Mouse (Mus musculus) B cell, adult 67 days (primary cell): Measurements from ENCODE around the gene Trcg1. TPM values are rescaled to one million over a fixed set of nuclear protein-coding genes. Genes with fewer than 3 reads are reported as not detected.

ENCODE experiments used
- total RNA-seq, 2 experiments: library from RNA; stranded (reverse); gene quantifications; 4 replicates each; pipeline ENCODE4 v1.2.4; 2023

Trcg1 gene
- total RNA-seq = not detected

GRCm38 (mm10) chr9:57236256-57236655, at the start of gene Trcg1:
TSS of gene Trcg1 (plus strand) at chr9:57236556.

GRCm38 (mm10) chr9:57261913-57262794, 25.8 kb downstream of the Trcg1 start, which contains the start of gene 1700017B05Rik:
TSS of gene 1700017B05Rik (minus strand) at chr9:57262612.

Other genes with a start within 250 kb of the Trcg1 start
- gene Ptpn9, start 241.6 kb upstream of the Trcg1 start, total RNA-seq = 10 to 100 TPM; 15.1 to 16.6 TPM
- 100 to 1,000 TPM; 145 to 149 TPM for gene Sin3a, start 164.5 kb upstream of the Trcg1 start, total RNA-seq
- gene Man2c1, start 105.9 kb upstream of the Trcg1 start, total RNA-seq = 100 to 1,000 TPM; 112 to 135 TPM
- 10 to 100 TPM; 45.6 to 58.4 TPM for gene Neil1, start 88.3 kb upstream of the Trcg1 start, total RNA-seq
- 100 to 1,000 TPM; 120 to 122 TPM for gene Commd4, start 78.2 kb upstream of the Trcg1 start, total RNA-seq
- 100 to 1,000 TPM; 158 to 164 TPM for gene 1700017B05Rik, start 26.1 kb downstream of the Trcg1 start, total RNA-seq
- gene Ppcdc, start 203.6 kb downstream of the Trcg1 start, total RNA-seq = 10 to 100 TPM; 76.9 to 92.2 TPM
- not detected for gene Scamp5, start 231.5 kb downstream of the Trcg1 start, total RNA-seq